Mouse (Mus musculus) intestine, postnatal 0 days (tissue): ENCODE results near the gene Ccdc13. TPM values are rescaled to one million over a fixed set of nuclear protein-coding genes. Genes with fewer than 3 reads are reported as not detected.

Experiments
- ATAC-seq: fragments of 200-750 bp; cut with Nextera tagmentation; 2 replicates; pipeline ENCODE4 v1.8.0; 2017; ENCODE audit warnings: mild to moderate bottlenecking, moderate TSS enrichment, moderate library complexity
- H3K27ac ChIP-seq: fragments of 300-500 bp; sonication (generic); 2 replicates; pipeline ENCODE4 v1.5.1; 2014; ENCODE audit warnings: mild to moderate bottlenecking, low read depth, low read length, moderate library complexity
- H3K27me3 ChIP-seq: fragments of 300-500 bp; sonication (generic); replicated peaks from 2 replicates; pipeline ENCODE4 v1.6.1; 2014; ENCODE audit warnings: low read length, mixed read lengths; ENCODE audit not compliant: control insufficient read depth, insufficient read depth
- H3K36me3 ChIP-seq: fragments of 300-500 bp; sonication (generic); 2 replicates; pipeline ENCODE4 v1.6.1; 2014; ENCODE audit warnings: mild to moderate bottlenecking, moderate library complexity; ENCODE audit not compliant: control insufficient read depth, insufficient read depth
- H3K4me1 ChIP-seq: fragments of 300-500 bp; sonication (generic); replicated peaks from 2 replicates; pipeline ENCODE4 v1.6.1; 2014; ENCODE audit warnings: antibody characterized with exemption, low read length, mixed read lengths; ENCODE audit not compliant: control insufficient read depth, insufficient read depth
- H3K4me2 ChIP-seq: fragments of 300-500 bp; sonication (generic); replicated peaks from 2 replicates; pipeline ENCODE4 v1.6.1; 2014; ENCODE audit warnings: low read depth, mild to moderate bottlenecking, moderate library complexity
- H3K4me3 ChIP-seq: fragments of 300-500 bp; sonication (generic); 2 replicates; pipeline ENCODE4 v1.5.1; 2014; ENCODE audit warnings: low read depth, low read length
- H3K9ac ChIP-seq: fragments of 300-500 bp; sonication (generic); 2 replicates; pipeline ENCODE4 v1.6.1; 2014; ENCODE audit warnings: mild to moderate bottlenecking, low read depth, low read length
- H3K9me3 ChIP-seq: fragments of 300-500 bp; sonication (generic); 2 replicates; pipeline ENCODE4 v1.6.1; 2016; ENCODE audit warnings: mixed run types; ENCODE audit not compliant: control insufficient read depth
- CTCF ChIP-seq: sonication (generic); IDR thresholded peaks from 2 replicates; pipeline ENCODE4 v1.5.1; 2016; ENCODE audit warnings: low read depth, mild to moderate bottlenecking, control low read depth, antibody characterized with exemption, moderate library complexity
- WGBS: fragments of 180-500 bp; shearing (Covaris S2); extraction: QIAGEN DNeasy Blood & Tissue Kit; methylation state at CpG from one replicate; pipeline ENCODE4 v1.1.7; 2014; 5-methylcytosine and 5-hydroxymethylcytosine counted together
- polyA plus RNA-seq: library from polyadenylated mRNA; unstranded; fragments of >200 nt; fragmentation: Nextera tagmentation; extraction: Ambion mirVana; gene quantifications from 2 replicates; pipeline ENCODE4 v1.2.1, GENCODE M21; 2015

Ccdc13 gene
- polyA plus RNA-seq, 1 experiment from 2014 or later = 0.31 TPM

GRCm38 (mm10) chr9:121756785-121757184, 82.5 kb downstream of the Ccdc13 start:
- H3K4me3 ChIP-seq = no peak overlapping the region
- no peak for ATAC-seq
- WGBS = 75% methylated on average over 3 of the region's 3 CpGs

GRCm38 (mm10) chr9:121754624-121755023, 84.6 kb downstream of the Ccdc13 start:
- Histone ChIP-seq H3K4me2 (no peak overlapping the region), H3K9me3 (no peaks in the 10 kb centered on the region), H3K36me3 (peaks cover 64% of the 10 kb centered on the region), H3K27ac (no peak overlapping the region), H3K4me3 (no peak overlapping the region), H3K4me1 (no peaks in the 10 kb centered on the region), H3K27me3 (no peaks in the 10 kb centered on the region), H3K9ac (no peak overlapping the region)
- 87% methylated on average over 3 of the region's 3 CpGs for WGBS
- no peak for ATAC-seq
- no peak for TF ChIP-seq CTCF

More at GRCm38 (mm10) chr9:121756785-121757184, 82.5 kb downstream of the Ccdc13 start:
- Histone ChIP-seq H3K9me3 (no peaks in the 10 kb centered on the region), H3K27ac (no peak overlapping the region), H3K9ac (no peak overlapping the region), H3K4me2 (no peak overlapping the region), H3K27me3 (no peaks in the 10 kb centered on the region), H3K4me1 (0 out of 2 replicates have a peak, but pooled peaks cover 4% of the 10 kb centered on the region), H3K36me3 (peaks cover 43% of the 10 kb centered on the region)
- TF ChIP-seq CTCF = no peak

GRCm38 (mm10) chr9:121752774-121753173, 86.5 kb downstream of the Ccdc13 start:
- Histone ChIP-seq H3K4me1 (no peaks in the 10 kb centered on the region), H3K9me3 (no peaks in the 10 kb centered on the region), H3K4me3 (no peak overlapping the region), H3K27me3 (no peaks in the 10 kb centered on the region), H3K9ac (no peak overlapping the region), H3K27ac (no peak overlapping the region), H3K36me3 (peaks cover 83% of the 10 kb centered on the region), H3K4me2 (no peak overlapping the region)
- no peak for TF ChIP-seq CTCF
- 97% methylated on average over 9 of the region's 9 CpGs for WGBS
- no peak for ATAC-seq

Other genes with a start within 250 kb of the Ccdc13 start
- gene Lyzl4, start 197.4 kb downstream of the Ccdc13 start, polyA plus RNA-seq = 0.34 TPM in 1 of 2 replicates, not detected in the other
- 22.8 and 23.3 TPM in 2 replicates for gene Vipr1, start 196.7 kb downstream of the Ccdc13 start, polyA plus RNA-seq
- gene Sec22c, start 134.0 kb downstream of the Ccdc13 start, polyA plus RNA-seq = 42.4 and 47.8 TPM in 2 replicates
- 144 and 145 TPM in 2 replicates for gene Ss18l2, start 129.1 kb downstream of the Ccdc13 start, polyA plus RNA-seq
- 32.5 and 35.6 TPM in 2 replicates for gene Nktr, start 120.3 kb downstream of the Ccdc13 start, polyA plus RNA-seq
- 6.2 and 6.8 TPM in 2 replicates for gene Zfp651, start 80.1 kb downstream of the Ccdc13 start, polyA plus RNA-seq
- 0.33 and 0.43 TPM in 2 replicates for gene Klhl40, start 61.9 kb downstream of the Ccdc13 start, polyA plus RNA-seq
- gene Hhatl, start 47.0 kb downstream of the Ccdc13 start, polyA plus RNA-seq = 1.3 and 1.6 TPM in 2 replicates
- 162 and 186 TPM in 2 replicates for gene Higd1a, start 18.9 kb upstream of the Ccdc13 start, polyA plus RNA-seq
- gene Ackr2, start 58.9 kb upstream of the Ccdc13 start, polyA plus RNA-seq = 1.0 and 1.1 TPM in 2 replicates
- gene Cyp8b1, start 76.8 kb upstream of the Ccdc13 start, polyA plus RNA-seq = 2.1 and 3.3 TPM in 2 replicates
- 0.90 and 1.0 TPM in 2 replicates for gene Fam198a, start 111.5 kb upstream of the Ccdc13 start, polyA plus RNA-seq
- 5.7 and 7.3 TPM in 2 replicates for gene Pomgnt2, start 157.6 kb upstream of the Ccdc13 start, polyA plus RNA-seq